Mouse (Mus musculus) liver, embryonic 15.5 days (tissue): ENCODE data around the gene Neu2. TPM values are rescaled to one million over a fixed set of nuclear protein-coding genes. Genes with fewer than 3 reads are reported as not detected.

Experiments
- ATAC-seq: fragments of 200-750 bp; cut with Nextera tagmentation; 2 replicates; pipeline ENCODE4 v1.8.0; 2017; ENCODE audit warnings: moderate number of reproducible peaks, mild to moderate bottlenecking, moderate library complexity; ENCODE audit not compliant: insufficient read depth
- H3K27ac ChIP-seq: fragments of 300-500 bp; sonication (generic); replicated peaks from 2 replicates; pipeline ENCODE4 v1.5.1; 2015; ENCODE audit warnings: mild to moderate bottlenecking, inconsistent platforms
- H3K27me3 ChIP-seq: fragments of 300-500 bp; sonication (generic); 2 replicates; pipeline ENCODE4 v1.6.1; 2015; ENCODE audit warnings: mild to moderate bottlenecking, inconsistent platforms
- H3K36me3 ChIP-seq: fragments of 300-500 bp; sonication (generic); replicated peaks from 2 replicates; pipeline ENCODE4 v1.6.1; 2015; ENCODE audit warnings: moderate library complexity, mild to moderate bottlenecking, inconsistent platforms
- H3K4me1 ChIP-seq: fragments of 300-500 bp; sonication (generic); replicated peaks from 2 replicates; pipeline ENCODE4 v1.6.1; 2015; ENCODE audit warnings: inconsistent platforms
- H3K4me2 ChIP-seq: fragments of 300-500 bp; sonication (generic); 2 replicates; pipeline ENCODE4 v1.6.1; 2015; ENCODE audit warnings: moderate library complexity, mild to moderate bottlenecking, inconsistent platforms
- H3K4me3 ChIP-seq: fragments of 300-500 bp; sonication (generic); replicated peaks from 2 replicates; pipeline ENCODE4 v1.5.1; 2015; ENCODE audit warnings: mild to moderate bottlenecking, inconsistent platforms
- H3K9ac ChIP-seq: fragments of 300-500 bp; sonication (generic); 2 replicates; pipeline ENCODE4 v1.6.1; 2015; ENCODE audit warnings: moderate library complexity, mild to moderate bottlenecking, inconsistent platforms
- H3K9me3 ChIP-seq: fragments of 300-500 bp; sonication (generic); replicated peaks from 2 replicates; pipeline ENCODE4 v1.6.1; 2016; ENCODE audit warnings: inconsistent platforms
- WGBS: fragments of 180-500 bp; shearing (Covaris S2); methylation state at CpG from one replicate; pipeline ENCODE4 v1.1.7; 2015; ENCODE audit warnings: mixed read lengths; ENCODE audit not compliant: insufficient replicate concordance; 5-methylcytosine and 5-hydroxymethylcytosine counted together
- polyA plus RNA-seq: library from polyadenylated mRNA; unstranded; fragments of >200 nt; fragmentation: Nextera tagmentation; extraction: Ambion mirVana; gene quantifications from 2 replicates; pipeline ENCODE4 v1.2.1, GENCODE M21; 2015

Gene Neu2
- polyA plus RNA-seq, 1 experiment from 2014 or later, result 0.59 TPM

GRCm38 (mm10) chr1:87537008-87537407, 27.3 kb downstream of the Neu2 start:
- 63% methylated on average over 1 of the region's 1 CpGs for WGBS
- Histone ChIP-seq H3K4me1 (no peaks in the 10 kb centered on the region), H3K9me3 (no peaks in the 10 kb centered on the region), H3K9ac (no peak overlapping the region), H3K36me3 (no peaks in the 10 kb centered on the region), H3K27me3 (no peaks in the 10 kb centered on the region; the same call in 1 of the 2 replicates), H3K4me3 (no peak overlapping the region), H3K27ac (no peak overlapping the region), H3K4me2 (no peak overlapping the region)
- ATAC-seq, result no peak

DNA sequence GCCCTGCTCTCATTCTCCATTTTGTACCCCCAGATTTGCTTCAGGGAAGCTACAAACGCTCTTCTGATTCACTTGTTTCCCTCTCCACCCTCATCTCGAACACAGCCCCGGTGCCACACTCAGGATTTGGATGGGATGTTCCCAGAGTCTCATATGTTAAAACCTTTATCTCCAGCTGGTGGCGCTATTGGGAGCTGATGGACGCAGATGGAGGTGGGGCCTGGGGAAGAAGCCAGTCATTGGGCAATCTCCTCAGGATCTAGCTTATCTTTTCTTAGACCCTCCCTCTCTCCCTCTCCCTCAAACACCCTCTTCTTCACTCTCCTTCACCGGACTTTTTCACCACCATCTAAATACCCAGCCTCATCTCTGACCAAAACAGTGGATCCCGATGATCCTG, 31.9 kb downstream of the Neu2 start:
- Histone ChIP-seq H3K4me3 (no peak overlapping the region), H3K4me2 (no peak overlapping the region), H3K4me1 (no peaks in the 10 kb centered on the region), H3K9me3 (no peaks in the 10 kb centered on the region), H3K9ac (no peak overlapping the region), H3K27me3 (no peaks in the 10 kb centered on the region; the same call in 1 of the 2 replicates), H3K36me3 (no peaks in the 10 kb centered on the region), H3K27ac (no peak overlapping the region)
- WGBS, result 25% methylated on average over 7 of the region's 7 CpGs
- no peak for ATAC-seq

GRCm38 (mm10) chr1:87551008-87551407, 41.3 kb downstream of the Neu2 start:
- no peaks in the 10 kb centered on the region for H3K9me3 ChIP-seq
- H3K4me1 ChIP-seq, result 0 out of 2 replicates have a peak, but pooled peaks cover 5% of the 10 kb centered on the region
- no peaks in the 10 kb centered on the region for H3K27me3 ChIP-seq
- H3K27ac ChIP-seq, result no peak overlapping the region
- no peak overlapping the region for H3K4me3 ChIP-seq
- H3K4me2 ChIP-seq, result no peak overlapping the region
- no peaks in the 10 kb centered on the region for H3K36me3 ChIP-seq
- H3K9ac ChIP-seq, result no peak overlapping the region
- WGBS, result 63% methylated on average over 3 of the region's 3 CpGs
- ATAC-seq, result no peak

GRCm38 (mm10) chr1:87553586-87553985, 43.9 kb downstream of the Neu2 start:
- Histone ChIP-seq H3K4me3 (no peak overlapping the region), H3K9me3 (no peaks in the 10 kb centered on the region), H3K27ac (no peak overlapping the region), H3K9ac (no peak overlapping the region), H3K36me3 (no peaks in the 10 kb centered on the region), H3K27me3 (no peaks in the 10 kb centered on the region), H3K4me1 (0 out of 2 replicates have a peak, but pooled peaks cover 5% of the 10 kb centered on the region), H3K4me2 (no peak overlapping the region)
- WGBS, result 58% methylated on average over 1 of the region's 1 CpGs
- ATAC-seq, result no peak

- Histone ChIP-seq H3K4me3 (no peak overlapping the region), H3K27ac (no peak overlapping the region), H3K27me3 (0 out of 2 replicates have a peak, but pooled peaks cover 6% of the 10 kb centered on the region), H3K4me2 (no peak overlapping the region), H3K9me3 (no peaks in the 10 kb centered on the region), H3K36me3 (no peaks in the 10 kb centered on the region), H3K9ac (no peak overlapping the region), H3K4me1 (no peaks in the 10 kb centered on the region)
- ATAC-seq, result no peak
- WGBS, result 64% methylated on average over 3 of the region's 3 CpGs
Measured at GRCm38 (mm10) chr1:87562967-87563366, 53.3 kb downstream of the Neu2 start.

DNA sequence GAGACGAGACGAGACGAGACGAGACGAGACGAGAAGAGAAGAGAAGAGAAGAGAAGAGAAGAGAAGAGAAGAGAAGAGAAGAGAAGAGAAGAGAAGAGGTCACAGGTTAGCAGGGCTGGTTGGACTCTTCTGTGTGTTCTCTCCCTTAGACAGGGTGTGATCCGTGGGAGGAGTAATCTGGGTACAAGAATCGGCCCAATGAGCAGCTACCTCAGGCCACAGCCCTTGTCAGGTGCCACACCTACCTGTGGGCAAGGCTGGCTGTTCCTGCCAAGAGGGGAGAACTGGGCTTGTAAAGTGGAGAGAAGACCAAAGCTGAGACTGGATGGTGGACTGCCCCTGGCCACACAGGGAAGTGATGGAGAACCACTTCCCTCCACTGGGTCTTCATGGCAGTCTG, 56.1 kb downstream of the Neu2 start:
- Histone ChIP-seq H3K27ac (no peak overlapping the region), H3K4me2 (no peak overlapping the region), H3K27me3 (0 out of 2 replicates have a peak, but pooled peaks cover 6% of the 10 kb centered on the region), H3K36me3 (no peaks in the 10 kb centered on the region), H3K9me3 (no peaks in the 10 kb centered on the region), H3K4me3 (no peak overlapping the region), H3K4me1 (no peaks in the 10 kb centered on the region), H3K9ac (no peak overlapping the region)
- WGBS, result 56% methylated on average over 6 of the region's 8 CpGs
- ATAC-seq, result no peak

- no peak overlapping the region for H3K4me3 ChIP-seq
- WGBS, result 23% methylated on average over 6 of the region's 6 CpGs
Measured at GRCm38 (mm10) chr1:87568398-87568797, 58.7 kb downstream of the Neu2 start.

GRCm38 (mm10) chr1:87573261-87573660, 63.6 kb downstream of the Neu2 start:
- Histone ChIP-seq H3K27ac (peak overlapping the region; percentile 71), H3K4me1 (0 out of 2 replicates have a peak, but pooled peaks cover 4% of the 10 kb centered on the region), H3K9ac (no peak overlapping the region), H3K27me3 (no peaks in the 10 kb centered on the region), H3K36me3 (no peaks in the 10 kb centered on the region), H3K4me3 (peak overlapping the region; percentile 41), H3K4me2 (peak overlapping the region; percentile 46), H3K9me3 (no peaks in the 10 kb centered on the region)
- WGBS, result 48% methylated on average over 5 of the region's 5 CpGs
- ATAC-seq, result peak; percentile 36; the same call in 1 of the 2 replicates

More at GRCm38 (mm10) chr1:87568398-87568797, 58.7 kb downstream of the Neu2 start:
- Histone ChIP-seq H3K9me3 (no peaks in the 10 kb centered on the region), H3K4me1 (no peaks in the 10 kb centered on the region), H3K27ac (no peak overlapping the region), H3K4me2 (no peak overlapping the region), H3K27me3 (0 out of 2 replicates have a peak, but pooled peaks cover 6% of the 10 kb centered on the region), H3K9ac (no peak overlapping the region), H3K36me3 (no peaks in the 10 kb centered on the region)
- ATAC-seq, result no peak

GRCm38 (mm10) chr1:87573800-87574215, 64.1 kb downstream of the Neu2 start, which contains the start of gene Ngef:
Gene Ngef (minus strand): TSS chr1:87573870.
- H3K9me3 ChIP-seq, result no peaks in the 10 kb centered on the region
- H3K4me1 ChIP-seq, result 0 out of 2 replicates have a peak, but pooled peaks cover 4% of the 10 kb centered on the region
- H3K9ac ChIP-seq, result no peak within 1 kb of the TSS
- H3K27me3 ChIP-seq, result no peaks in the 10 kb centered on the region
- ATAC-seq, result peak; percentile 91
- H3K36me3 ChIP-seq, result no peaks in the 10 kb centered on the region
- peak within 1 kb of the TSS; percentile 46 for H3K4me2 ChIP-seq
- 49% methylated on average over 6 of the region's 6 CpGs for WGBS
- peak within 1 kb of the TSS; percentile 73 for H3K27ac ChIP-seq
- peak within 1 kb of the TSS; percentile 41 for H3K4me3 ChIP-seq

DNA sequence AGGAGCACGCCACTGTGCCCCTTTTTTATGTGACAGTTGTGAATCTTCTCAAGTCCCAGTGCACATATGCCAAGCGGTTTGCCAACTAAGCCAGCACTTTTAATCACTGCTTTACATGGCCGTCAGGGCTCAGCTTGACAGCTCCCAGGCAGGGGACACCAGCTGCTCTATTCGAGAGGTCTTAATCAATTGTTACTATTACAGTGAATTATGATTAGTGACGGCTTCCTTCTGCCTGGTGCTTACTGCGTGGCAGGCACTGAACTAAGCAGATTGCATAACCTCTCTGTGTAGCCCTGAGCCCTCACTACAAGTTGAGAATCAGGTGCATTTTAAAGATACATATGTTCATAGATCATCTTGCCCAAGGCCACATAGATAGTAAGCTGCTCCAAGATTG, 64.7 kb downstream of the Neu2 start:
- Histone ChIP-seq H3K9ac (no peak overlapping the region), H3K27ac (peak overlapping the region; percentile 73), H3K4me1 (0 out of 2 replicates have a peak, but pooled peaks cover 4% of the 10 kb centered on the region), H3K4me2 (peak overlapping the region; percentile 17), H3K4me3 (no peak overlapping the region), H3K36me3 (no peaks in the 10 kb centered on the region), H3K9me3 (no peaks in the 10 kb centered on the region), H3K27me3 (no peaks in the 10 kb centered on the region)
- no peak for ATAC-seq
- 43% methylated on average over 6 of the region's 6 CpGs for WGBS

- Histone ChIP-seq H3K27me3 (no peaks in the 10 kb centered on the region), H3K4me2 (no peak overlapping the region), H3K27ac (peak overlapping the region; percentile 73), H3K9me3 (no peaks in the 10 kb centered on the region), H3K4me1 (0 out of 2 replicates have a peak, but pooled peaks cover 4% of the 10 kb centered on the region), H3K4me3 (no peak overlapping the region), H3K9ac (no peak overlapping the region), H3K36me3 (no peaks in the 10 kb centered on the region)
- WGBS, result 64% methylated on average over 7 of the region's 7 CpGs
- no peak for ATAC-seq
Measured at GRCm38 (mm10) chr1:87574785-87575184, 65.1 kb downstream of the Neu2 start.

GRCm38 (mm10) chr1:87578965-87579364, 69.3 kb downstream of the Neu2 start:
- ATAC-seq, result no peak
- WGBS, result 63% methylated on average over 6 of the region's 6 CpGs
- Histone ChIP-seq H3K36me3 (no peaks in the 10 kb centered on the region), H3K9me3 (no peaks in the 10 kb centered on the region), H3K27ac (no peak overlapping the region), H3K4me2 (no peak overlapping the region), H3K4me1 (0 out of 2 replicates have a peak, but pooled peaks cover 4% of the 10 kb centered on the region), H3K4me3 (no peak overlapping the region), H3K27me3 (0 out of 2 replicates have a peak, but pooled peaks cover 4% of the 10 kb centered on the region), H3K9ac (no peak overlapping the region)
